Mouse (Mus musculus) cortical plate, adult 2 months (tissue): ENCODE data around the gene Pif1. TPM values are rescaled to one million over a fixed set of nuclear protein-coding genes. Genes with fewer than 3 reads are reported as not detected.

Experiments
- H3K27ac ChIP-seq: fragments of 200-500 bp; 2 replicates; pipeline ENCODE4 v1.5.1; 2012; ENCODE audit warnings: low read length, control low read depth, inconsistent platforms; ENCODE audit not compliant: insufficient read depth
- H3K4me1 ChIP-seq: fragments of 200-500 bp; 2 replicates; pipeline ENCODE4 v1.6.1; 2011; ENCODE audit warnings: low read length; ENCODE audit not compliant: control insufficient read depth, insufficient read depth
- H3K4me3 ChIP-seq: fragments of 200-500 bp; 2 replicates; pipeline ENCODE4 v1.5.1; 2011; ENCODE audit warnings: mild to moderate bottlenecking, low read length, control low read depth; ENCODE audit not compliant: insufficient read depth
- CTCF ChIP-seq: fragments of 200-500 bp; IDR thresholded peaks from 2 replicates; pipeline ENCODE4 v1.5.1; 2011; ENCODE audit warnings: mild to moderate bottlenecking, control low read depth, low read length; ENCODE audit not compliant: insufficient read depth; ENCODE audit errors: extremely low read depth
- POLR2A ChIP-seq: fragments of 200-500 bp; IDR thresholded peaks from 2 replicates; pipeline ENCODE4 v1.6.1; 2011; ENCODE audit warnings: mild to moderate bottlenecking, low read length, control low read depth; ENCODE audit not compliant: insufficient read depth; ENCODE audit errors: extremely low read depth
- polyA plus RNA-seq: library from polyadenylated mRNA; depleted of rRNA; stranded (reverse); fragments of >200 nt; gene quantifications from 2 replicates; pipeline ENCODE4 v1.2.3, GENCODE M21; 2012

Gene Pif1
- polyA plus RNA-seq, 1 experiment, result 0.23 TPM

- Histone ChIP-seq H3K4me1 (no peaks in the 10 kb centered on the region), H3K27ac (no peak overlapping the region)
- TF ChIP-seq CTCF, result no peak
- TF ChIP-seq POLR2A, result no peak
Measured at GRCm38 (mm10) chr9:65548311-65548710, 38.6 kb upstream of the Pif1 start.

DNA sequence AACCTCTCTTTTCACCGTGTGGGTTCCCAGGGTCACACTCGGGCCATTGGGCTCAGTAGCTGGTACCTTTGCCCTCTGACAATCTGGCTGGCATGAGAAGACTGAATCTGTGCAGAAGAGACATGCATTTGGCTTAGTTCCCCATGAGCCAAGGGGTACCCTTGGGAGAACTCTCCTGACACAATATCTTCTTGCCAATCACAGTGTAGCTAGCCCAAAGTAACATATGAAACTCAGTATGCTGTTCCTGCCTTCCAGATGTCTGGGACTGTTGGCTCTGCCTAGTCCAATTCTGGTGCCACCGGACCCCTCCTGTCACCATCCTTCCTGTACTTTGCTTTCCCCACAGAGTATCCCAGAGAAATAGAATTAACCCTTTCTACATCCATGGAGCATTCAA lies 37.8 kb upstream of the Pif1 start:
- no peaks in the 10 kb centered on the region for H3K4me1 ChIP-seq
- H3K4me3 ChIP-seq, result no peak overlapping the region
- no peak for TF ChIP-seq POLR2A
- TF ChIP-seq CTCF, result no peak
- H3K27ac ChIP-seq, result no peak overlapping the region

More at GRCm38 (mm10) chr9:65548311-65548710, 38.6 kb upstream of the Pif1 start:
- no peak overlapping the region for H3K4me3 ChIP-seq

- TF ChIP-seq POLR2A (no peak), CTCF (no peak)
- H3K4me1 ChIP-seq, result no peaks in the 10 kb centered on the region
- H3K27ac ChIP-seq, result no peak overlapping the region
- H3K4me3 ChIP-seq, result no peak overlapping the region
Measured at GRCm38 (mm10) chr9:65549643-65550042, 37.3 kb upstream of the Pif1 start.

DNA sequence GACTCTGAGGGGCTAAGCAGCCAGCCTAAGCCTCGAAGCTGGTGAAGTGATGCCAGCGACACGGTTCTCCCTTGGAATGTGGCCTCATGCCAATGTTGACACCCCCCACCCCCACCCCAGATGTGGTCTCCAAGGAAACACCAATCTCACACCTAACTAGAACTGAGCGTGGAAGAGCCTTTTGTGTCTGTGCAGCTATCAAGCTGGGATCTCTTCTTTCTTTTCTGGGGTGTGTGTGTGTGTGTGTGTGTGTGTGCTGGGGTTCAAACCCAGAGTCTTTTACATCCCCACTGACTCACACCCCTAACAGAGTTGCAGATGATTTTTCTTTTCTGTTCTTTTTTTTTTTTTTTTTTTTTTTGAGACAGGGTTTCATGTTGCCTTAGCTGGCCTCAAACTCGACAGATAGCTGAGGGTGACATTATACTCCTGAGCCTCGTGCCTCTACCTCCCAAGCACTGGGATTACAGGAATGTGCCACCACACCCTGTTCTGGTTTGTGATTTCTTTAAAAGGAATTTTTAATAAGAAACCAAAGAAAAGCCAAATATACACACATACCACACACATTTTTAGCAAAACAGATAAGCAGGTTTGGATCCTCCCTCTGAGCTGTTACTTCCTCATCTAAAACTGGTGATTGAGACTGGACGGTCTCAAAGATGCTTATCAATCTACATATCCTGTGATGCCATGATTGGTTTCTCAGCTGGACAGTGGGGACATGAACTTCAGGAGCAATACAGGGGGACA lies 36.7 kb upstream of the Pif1 start:
- no peak overlapping the region for H3K27ac ChIP-seq
- H3K4me3 ChIP-seq, result no peak overlapping the region
- TF ChIP-seq CTCF, result no peak
- H3K4me1 ChIP-seq, result no peaks in the 10 kb centered on the region

DNA sequence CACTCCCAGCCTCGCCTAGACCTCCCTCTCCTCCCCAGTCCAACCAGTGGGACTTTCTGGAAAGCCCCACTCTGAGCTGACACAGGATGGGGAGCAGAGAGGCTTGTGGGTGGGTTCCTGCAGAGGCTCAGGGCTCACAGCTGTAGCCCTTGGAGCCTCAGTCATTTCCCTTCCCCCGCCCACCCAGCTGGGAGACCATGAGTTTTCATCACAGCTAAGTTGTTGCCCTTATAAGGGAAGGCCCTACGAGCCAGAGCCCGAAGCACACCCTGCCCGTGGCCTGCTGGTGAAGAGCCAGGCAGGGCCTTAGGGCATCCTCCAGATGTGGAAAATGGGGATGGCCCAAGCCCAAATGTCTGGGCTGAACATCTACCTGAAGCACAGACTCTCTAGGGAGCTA lies 35.9 kb upstream of the Pif1 start:
- no peak overlapping the region for H3K27ac ChIP-seq
- no peaks in the 10 kb centered on the region for H3K4me1 ChIP-seq
- TF ChIP-seq CTCF (no peak), POLR2A (no peak)
- H3K4me3 ChIP-seq, result no peak overlapping the region

DNA sequence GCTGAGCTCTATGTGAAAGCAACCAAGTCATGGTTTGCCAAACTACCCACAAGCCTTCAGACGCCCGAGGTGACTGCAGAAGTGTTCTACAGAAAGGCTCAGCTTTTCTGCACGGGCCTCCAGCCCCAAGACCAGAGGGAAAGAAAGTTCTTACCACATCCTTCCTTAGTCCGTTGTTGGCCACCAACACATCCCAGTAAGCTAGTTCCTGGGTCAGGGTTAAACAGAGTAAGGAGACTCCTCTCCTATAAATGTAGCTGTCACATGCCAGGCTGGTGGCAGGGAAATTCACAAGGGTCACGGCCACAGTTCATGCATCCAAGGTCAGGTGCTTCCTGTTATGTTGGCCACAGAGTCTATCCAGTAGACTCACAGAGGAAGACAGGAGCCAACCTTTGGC lies 34.8 kb upstream of the Pif1 start:
- no peak for TF ChIP-seq CTCF
- H3K4me3 ChIP-seq, result no peak overlapping the region
- H3K4me1 ChIP-seq, result no peaks in the 10 kb centered on the region
- no peak overlapping the region for H3K27ac ChIP-seq

DNA sequence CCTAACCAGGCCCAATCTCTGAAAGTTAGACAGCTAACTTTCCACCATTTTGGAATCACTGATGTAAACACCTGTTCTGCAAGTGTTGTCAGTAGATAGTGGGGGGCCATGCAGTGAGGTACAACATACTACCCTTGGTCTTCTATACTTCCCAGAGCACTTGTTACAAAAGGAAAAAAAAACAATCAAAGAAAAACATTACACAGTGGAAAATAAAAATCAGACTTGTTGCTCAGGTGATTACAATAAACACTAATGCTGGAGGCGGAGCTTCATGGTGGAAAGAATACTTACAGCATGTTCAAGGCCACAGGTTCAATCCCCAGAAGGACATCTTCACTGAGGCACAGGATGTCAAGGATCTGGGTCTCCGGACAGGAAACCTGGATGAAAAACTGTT lies 34.2 kb upstream of the Pif1 start:
- Histone ChIP-seq H3K27ac (no peak overlapping the region), H3K4me1 (no peaks in the 10 kb centered on the region), H3K4me3 (no peak overlapping the region)
- no peak for TF ChIP-seq CTCF

DNA sequence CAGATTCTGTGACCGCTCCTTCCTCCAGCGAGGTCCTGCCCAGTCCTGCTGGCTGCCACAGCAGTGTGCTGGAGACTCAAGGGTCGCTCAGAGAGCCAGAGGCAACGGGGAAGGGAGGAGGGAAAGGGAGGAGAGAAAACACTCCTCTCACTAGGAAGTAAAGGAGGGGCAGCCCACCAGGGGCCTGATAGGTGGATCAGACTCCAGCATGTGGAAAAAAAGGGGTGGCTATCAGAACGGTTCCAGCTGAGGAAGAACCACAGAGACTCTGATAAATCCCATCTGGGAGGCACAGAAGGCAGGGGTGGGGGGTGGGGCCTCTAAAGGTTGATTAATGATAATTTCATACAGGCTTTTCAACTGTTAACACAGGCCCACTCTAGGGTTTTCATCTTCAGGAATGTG lies 32.0 kb upstream of the Pif1 start:
- Histone ChIP-seq H3K27ac (no peak overlapping the region), H3K4me1 (no peaks in the 10 kb centered on the region), H3K4me3 (no peak overlapping the region)
- TF ChIP-seq CTCF (no peak), POLR2A (no peak)

DNA sequence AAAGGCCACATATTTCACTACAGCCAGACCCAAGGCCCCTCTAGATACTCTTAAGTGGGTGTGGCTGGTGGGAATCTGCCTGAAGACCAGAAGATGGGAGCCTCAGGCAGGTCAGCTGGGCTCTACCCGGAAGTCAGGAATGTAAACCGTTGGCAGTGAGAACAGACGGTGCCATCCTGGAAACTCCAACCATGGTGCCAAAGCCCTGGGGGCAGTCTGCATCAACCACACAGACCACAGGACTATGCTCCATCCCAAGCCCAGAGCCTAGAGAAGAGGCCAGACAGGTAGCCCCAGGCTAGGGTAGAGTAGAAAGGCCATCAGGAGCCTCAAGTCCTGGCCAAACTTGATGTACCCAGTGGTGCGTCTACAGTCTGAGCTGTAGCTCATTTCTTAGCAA lies 31.3 kb upstream of the Pif1 start:
- Histone ChIP-seq H3K4me3 (no peak overlapping the region), H3K27ac (no peak overlapping the region), H3K4me1 (0 out of 2 replicates have a peak, but pooled peaks cover 2% of the 10 kb centered on the region)
- TF ChIP-seq CTCF, result no peak
- no peak for TF ChIP-seq POLR2A

DNA sequence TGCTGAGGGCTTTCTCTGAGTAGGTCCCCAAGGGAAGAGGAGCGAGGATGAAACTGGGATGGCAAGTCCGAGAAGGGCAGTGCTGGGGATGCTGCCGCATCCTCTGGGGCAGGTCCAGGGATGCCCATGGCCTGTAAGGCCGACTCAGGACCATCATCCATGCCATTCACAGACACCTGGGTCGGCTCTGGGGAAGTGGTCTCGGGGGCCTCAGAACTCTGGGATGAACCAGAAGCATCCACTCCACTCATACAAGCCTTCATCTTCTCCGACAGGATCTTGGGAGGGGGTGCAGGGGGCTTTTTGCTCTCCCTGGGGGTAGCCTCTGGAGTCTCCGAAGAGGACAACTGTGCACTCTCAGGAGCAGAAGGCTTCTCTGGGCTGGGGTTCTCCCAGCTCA lies 30.6 kb upstream of the Pif1 start:
- H3K27ac ChIP-seq, result no peak overlapping the region
- no peak for TF ChIP-seq POLR2A
- TF ChIP-seq CTCF, result no peak
- 0 out of 2 replicates have a peak, but pooled peaks cover 2% of the 10 kb centered on the region for H3K4me1 ChIP-seq
- no peak overlapping the region for H3K4me3 ChIP-seq
